Mouse (Mus musculus) liver, postnatal 0 days (tissue): ENCODE measurements around the gene Rnf213. TPM values are rescaled to one million over a fixed set of nuclear protein-coding genes. Genes with fewer than 3 reads are reported as not detected.
A peak's percentile ranks its signal among the peaks of the same experiment; 100 is the strongest.

Experiments used
- ATAC-seq: fragments of 200-750 bp; cut with Nextera tagmentation; 2 replicates; pipeline ENCODE4 v1.8.0; 2017; ENCODE audit warnings: mild to moderate bottlenecking, moderate library complexity
- DNase-seq: peaks from one replicate; pipeline ENCODE4 v3.0.0-alpha.2; 2016
- H3K27ac ChIP-seq: fragments of 300-500 bp; sonication (generic); 2 replicates; pipeline ENCODE4 v1.5.1; 2014; ENCODE audit warnings: antibody characterized with exemption, moderate library complexity, mild to moderate bottlenecking, low read depth
- H3K27me3 ChIP-seq: fragments of 300-500 bp; sonication (generic); 2 replicates; pipeline ENCODE4 v1.6.1; 2014; ENCODE audit warnings: low read length, control low read depth, mixed read lengths; ENCODE audit not compliant: insufficient read depth
- H3K36me3 ChIP-seq: fragments of 300-500 bp; sonication (generic); replicated peaks from 2 replicates; pipeline ENCODE4 v1.6.1; 2014; ENCODE audit warnings: mild to moderate bottlenecking, control low read depth, low read length, moderate library complexity, mixed read lengths; ENCODE audit not compliant: insufficient read depth
- H3K4me1 ChIP-seq: fragments of 300-500 bp; sonication (generic); 2 replicates; pipeline ENCODE4 v1.6.1; 2014; ENCODE audit warnings: antibody characterized with exemption, mild to moderate bottlenecking, control low read depth; ENCODE audit not compliant: insufficient read depth
- H3K4me2 ChIP-seq: fragments of 300-500 bp; sonication (generic); 2 replicates; pipeline ENCODE4 v1.6.1; 2014; ENCODE audit warnings: low read depth, mild to moderate bottlenecking, low read length, moderate library complexity, mixed read lengths
- H3K4me3 ChIP-seq: fragments of 300-500 bp; sonication (generic); 2 replicates; pipeline ENCODE4 v1.5.1; 2014; ENCODE audit warnings: low read depth, low read length
- H3K9ac ChIP-seq: fragments of 300-500 bp; sonication (generic); replicated peaks from 2 replicates; pipeline ENCODE4 v1.6.1; 2014; ENCODE audit warnings: mild to moderate bottlenecking, moderate library complexity
- H3K9me3 ChIP-seq: fragments of 300-500 bp; sonication (generic); 2 replicates; pipeline ENCODE4 v1.6.1; 2016; ENCODE audit warnings: mild to moderate bottlenecking, control low read depth, low read length, mixed read lengths
- CTCF ChIP-seq: sonication (generic); IDR thresholded peaks from 2 replicates; pipeline ENCODE4 v1.5.1; 2016; ENCODE audit warnings: antibody characterized with exemption, low read depth
- EP300 ChIP-seq: IDR thresholded peaks from 2 replicates; pipeline ENCODE4 v1.6.1; 2016; ENCODE audit warnings: antibody characterized with exemption, low read depth, mild to moderate bottlenecking
- WGBS: fragments of 180-500 bp; shearing (Covaris S2); extraction: QIAGEN DNeasy Blood & Tissue Kit; methylation state at CpG from one replicate; pipeline ENCODE4 v1.1.7; 2014; ENCODE audit not compliant: insufficient replicate concordance; 5-methylcytosine and 5-hydroxymethylcytosine counted together
- polyA plus RNA-seq: library from polyadenylated mRNA; unstranded; fragments of >200 nt; fragmentation: Nextera tagmentation; extraction: Ambion mirVana; gene quantifications from 2 replicates; pipeline ENCODE4 v1.2.1, GENCODE M21; 2015

Rnf213 gene
- polyA plus RNA-seq, 1 experiment from 2014 or later = 6.6 TPM

- H3K4me1 ChIP-seq = peaks cover 48% of the 10 kb centered on the region
- DNase-seq (no peak), ATAC-seq (no peak)
- 18% methylated on average over 7 of the region's 7 CpGs for WGBS
- H3K36me3 ChIP-seq = peaks cover 14% of the 10 kb centered on the region; the same call in 1 of the 2 replicates
- no peak for TF ChIP-seq EP300
- TF ChIP-seq CTCF = no peak
- no peaks in the 10 kb centered on the region for H3K27me3 ChIP-seq
- no peaks in the 10 kb centered on the region for H3K9me3 ChIP-seq
- peak overlapping the region; percentile 82 for H3K9ac ChIP-seq
- H3K4me3 ChIP-seq = peak overlapping the region; percentile 74
- peak overlapping the region; percentile 89 for H3K4me2 ChIP-seq
- H3K27ac ChIP-seq = peak overlapping the region; percentile 97
Measured at GRCm38 (mm10) chr11:119393483-119393804, 544 bp downstream of the Rnf213 start.

DNA sequence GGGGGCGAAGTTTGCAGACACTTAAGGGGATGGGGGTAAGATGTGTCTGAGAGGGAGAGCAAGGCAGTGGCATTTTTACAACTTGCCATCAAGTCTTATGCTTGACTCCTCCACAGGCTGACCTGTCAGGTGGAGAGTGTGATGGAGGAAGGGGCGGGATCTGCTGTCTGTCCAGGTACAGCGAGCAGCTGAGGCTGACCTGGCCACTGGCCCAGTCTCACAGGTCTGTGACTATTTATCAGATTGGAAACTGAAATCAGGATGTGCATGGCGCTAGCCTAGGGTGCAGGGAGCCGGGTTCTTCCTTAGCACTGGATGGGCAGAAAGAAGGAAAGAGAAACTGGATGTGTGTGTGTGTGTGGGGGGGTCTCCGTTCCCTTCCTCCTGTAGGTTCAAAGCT lies 1.3 kb downstream of the Rnf213 start:
- H3K27me3 ChIP-seq = no peaks in the 10 kb centered on the region
- no peak for ATAC-seq
- H3K36me3 ChIP-seq = peaks cover 14% of the 10 kb centered on the region; the same call in 1 of the 2 replicates
- WGBS = 65% methylated on average over 6 of the region's 6 CpGs
- peak; percentile 37 for DNase-seq
- H3K4me2 ChIP-seq = peak overlapping the region; percentile 89
- H3K9me3 ChIP-seq = no peaks in the 10 kb centered on the region
- H3K4me1 ChIP-seq = peaks cover 45% of the 10 kb centered on the region
- no peak overlapping the region for H3K27ac ChIP-seq
- peak overlapping the region; percentile 82 for H3K9ac ChIP-seq
- H3K4me3 ChIP-seq = peak overlapping the region; percentile 74
- TF ChIP-seq EP300 (no peak), CTCF (no peak)

DNA sequence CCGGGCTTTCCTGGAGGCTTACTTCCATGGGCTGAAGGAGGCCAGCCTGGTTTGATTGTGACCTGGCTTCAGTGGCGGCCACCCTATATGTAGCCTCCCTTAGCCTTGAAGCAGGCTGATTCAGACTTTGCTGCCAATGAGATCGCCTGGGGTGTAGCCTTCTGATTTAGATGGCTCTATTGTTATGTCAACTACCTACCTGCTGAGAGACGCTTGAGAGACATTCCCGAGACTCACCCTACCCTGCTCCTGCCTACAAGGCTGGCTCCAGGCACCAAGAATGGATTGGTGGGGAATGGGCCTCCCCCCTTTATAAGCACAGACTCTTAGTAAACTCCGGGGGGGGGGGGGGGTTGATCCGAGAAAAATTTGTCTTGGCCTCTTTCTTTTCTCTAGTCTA lies 2.5 kb downstream of the Rnf213 start:
- H3K9me3 ChIP-seq = no peaks in the 10 kb centered on the region
- no peak for ATAC-seq
- no peak for TF ChIP-seq CTCF
- TF ChIP-seq EP300 = no peak

DNA sequence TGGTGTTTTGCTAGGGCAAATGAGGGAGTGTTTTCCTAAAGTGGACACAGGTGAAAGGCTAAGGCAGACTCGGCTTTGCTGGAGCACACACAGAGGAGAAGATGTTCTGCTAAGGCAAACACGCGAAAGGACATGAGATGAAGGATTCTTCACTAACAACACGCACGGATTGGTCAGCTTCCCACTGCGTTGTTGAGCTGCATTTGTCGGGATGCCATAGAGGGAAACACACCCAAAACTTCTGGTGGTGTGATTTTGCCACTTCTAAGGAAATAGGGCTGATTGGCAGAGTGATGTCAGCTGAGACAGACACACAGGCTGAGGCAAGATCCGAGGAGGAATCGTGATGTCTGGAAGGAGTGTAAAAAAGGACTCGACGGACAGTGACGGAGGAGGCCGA lies 3.0 kb downstream of the Rnf213 start:
- Histone ChIP-seq H3K9me3 (no peaks in the 10 kb centered on the region), H3K36me3 (peaks cover 22% of the 10 kb centered on the region), H3K27me3 (no peaks in the 10 kb centered on the region), H3K4me3 (0 out of 2 replicates have a peak overlapping the region, but pooled peaks have one; percentile 10), H3K4me2 (peak overlapping the region; percentile 89; the same call in 1 of the 2 replicates), H3K4me1 (peaks cover 33% of the 10 kb centered on the region), H3K9ac (peak overlapping the region; percentile 21; the same call in 1 of the 2 replicates), H3K27ac (no peak overlapping the region)
- DNase-seq (no peak), ATAC-seq (no peak)
- WGBS = 68% methylated on average over 13 of the region's 13 CpGs
- TF ChIP-seq CTCF = no peak
- TF ChIP-seq EP300 = no peak

More for the DNA sequence above, 2.5 kb downstream of the Rnf213 start:
- H3K27me3 ChIP-seq = no peaks in the 10 kb centered on the region
- H3K4me3 ChIP-seq = peak overlapping the region; percentile 74
- peak overlapping the region; percentile 89 for H3K4me2 ChIP-seq
- H3K36me3 ChIP-seq = peaks cover 20% of the 10 kb centered on the region
- H3K9ac ChIP-seq = no peak overlapping the region
- H3K4me1 ChIP-seq = peaks cover 36% of the 10 kb centered on the region
- WGBS = 56% methylated on average over 7 of the region's 7 CpGs
- DNase-seq = no peak
- H3K27ac ChIP-seq = no peak overlapping the region

- DNase-seq = no peak
- H3K4me2 ChIP-seq = peak overlapping the region; percentile 89
Measured at GRCm38 (mm10) chr11:119396461-119396860, 3.6 kb downstream of the Rnf213 start.

DNA sequence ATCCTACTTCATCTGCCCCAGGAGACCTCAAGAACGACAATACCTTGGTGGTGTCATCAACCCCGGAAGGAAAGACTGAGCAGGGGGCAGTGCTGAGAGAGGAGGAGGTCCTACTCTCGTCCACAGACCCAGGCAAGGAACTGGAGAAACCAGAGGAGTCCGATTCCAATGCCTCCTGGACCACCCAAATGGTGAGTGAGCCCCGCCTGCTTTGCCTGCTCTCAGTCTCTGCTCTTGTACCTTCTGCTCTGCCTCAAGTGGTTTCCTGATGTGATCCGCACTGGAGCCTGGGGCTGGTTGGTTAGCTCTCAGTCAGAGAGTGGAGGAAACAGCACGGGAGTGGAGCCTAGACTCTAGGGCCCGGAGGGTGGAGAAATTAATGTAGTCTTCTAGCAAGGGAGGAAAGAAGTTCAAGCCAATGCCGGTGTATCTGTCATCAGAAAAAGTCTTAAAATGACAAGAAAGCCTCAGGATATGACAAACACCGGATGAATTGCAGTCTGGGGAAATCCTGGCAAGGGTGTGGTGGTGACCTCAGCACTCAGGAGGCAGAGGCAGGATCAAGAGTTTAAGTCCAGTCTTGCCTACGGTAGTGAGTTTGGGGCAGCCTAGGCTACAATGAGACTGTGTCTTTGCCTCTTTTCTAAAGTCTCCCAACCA lies 9.7 kb downstream of the Rnf213 start:
- H3K9ac ChIP-seq = no peak overlapping the region
- ATAC-seq (no peak), DNase-seq (no peak)
- H3K4me1 ChIP-seq = no peaks in the 10 kb centered on the region
- no peaks in the 10 kb centered on the region for H3K9me3 ChIP-seq
- H3K27me3 ChIP-seq = no peaks in the 10 kb centered on the region
- H3K36me3 ChIP-seq = peaks cover 62% of the 10 kb centered on the region
- H3K4me3 ChIP-seq = no peak overlapping the region
- no peak overlapping the region for H3K4me2 ChIP-seq
- no peak overlapping the region for H3K27ac ChIP-seq
- TF ChIP-seq EP300 (no peak), CTCF (no peak)
- 70% methylated on average over 11 of the region's 11 CpGs for WGBS

More at GRCm38 (mm10) chr11:119396461-119396860, 3.6 kb downstream of the Rnf213 start:
- Histone ChIP-seq H3K36me3 (peaks cover 22% of the 10 kb centered on the region), H3K9me3 (no peaks in the 10 kb centered on the region), H3K4me3 (no peak overlapping the region), H3K4me1 (peaks cover 29% of the 10 kb centered on the region), H3K27me3 (no peaks in the 10 kb centered on the region), H3K27ac (no peak overlapping the region), H3K9ac (no peak overlapping the region)
- no peak for TF ChIP-seq EP300
- TF ChIP-seq CTCF = no peak
- WGBS = 80% methylated on average over 7 of the region's 7 CpGs
- ATAC-seq = no peak
